Mouse (Mus musculus) CH12.LX (cell line): Measurements from ENCODE around the gene Zfp451.

ENCODE experiments used
- CTCF ChIP-seq, 2 experiments: IDR thresholded peaks in 1 of 2; conservative IDR thresholded peaks in 1 of 2; 2 replicates each; pipeline ENCODE4 v1.5.1; 2011 to 2012; ENCODE audit warnings: low read depth in 2 of 2, low read length in 2 of 2, improper control_type of control experiment in 1 of 2, inconsistent platforms in 1 of 2, mild to moderate bottlenecking in 1 of 2, moderate library complexity in 1 of 2
- MAX ChIP-seq: IDR thresholded peaks from 2 replicates; pipeline ENCODE4 v1.6.1; 2011; ENCODE audit warnings: low read length, improper control_type of control experiment
- MYC ChIP-seq: IDR thresholded peaks from 2 replicates; pipeline ENCODE4 v1.6.1; 2011; ENCODE audit warnings: low read depth, mild to moderate bottlenecking, improper control_type of control experiment, low read length
- POLR2A ChIP-seq: IDR thresholded peaks from 2 replicates; pipeline ENCODE4 v1.6.1; 2011; ENCODE audit warnings: low read depth, mild to moderate bottlenecking, improper control_type of control experiment, low read length

- TF ChIP-seq MYC (no peak), CTCF (conservative IDR thresholded peaks at IDR 0.05 in 1 of 2, IDR thresholded peaks at IDR 0.05 in 1 of 2; ENCODE audit: low read depth in 2 of 2, low read length in 2 of 2) (no peak), MAX (no peak), POLR2A (peak; percentile 85)
These were observed 94.6 kb downstream of the Zfp451 start, which contains the start of gene Rab23 for GRCm38 (mm10) chr1:33719733-33720225.
